Mouse (Mus musculus): ENCODE results near the gene Cd27. TPM values are rescaled to one million over a fixed set of nuclear protein-coding genes. Genes with fewer than 3 reads are reported as not detected.

The Cd27 gene
- polyA plus RNA-seq, 1 experiment from 2014 or later, result 2.9 TPM

DNA sequence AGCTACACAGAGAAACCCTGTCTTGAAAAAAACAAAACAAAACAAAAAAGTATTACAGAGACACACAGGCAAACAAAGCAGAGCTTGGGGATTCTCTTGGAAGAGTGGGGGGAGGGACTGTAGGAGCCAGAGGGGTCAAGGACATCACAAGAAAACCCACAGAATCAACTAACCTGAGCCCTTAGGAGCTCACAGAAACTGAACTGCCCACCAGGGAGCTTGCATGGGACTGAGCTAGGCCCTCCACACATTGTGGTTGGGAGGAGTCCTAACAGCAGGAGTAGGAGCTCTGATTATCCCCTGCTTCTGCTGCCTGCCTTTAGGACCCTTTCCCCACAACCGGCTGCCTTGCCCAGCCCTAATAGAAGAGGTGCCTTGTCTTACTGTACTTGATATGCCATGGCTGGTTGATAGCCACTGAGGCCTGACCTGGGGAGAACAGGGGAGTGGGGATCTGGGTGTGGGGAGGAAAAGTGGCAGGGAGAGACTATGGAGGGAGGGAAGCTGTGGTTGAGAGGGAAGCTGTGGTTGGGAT lies 41.2 kb downstream of the Cd27 start:
- H3K27me3 ChIP-seq (replicated peaks; ENCODE audit: control insufficient read depth, insufficient read depth, low read length), result no peaks in the 10 kb centered on the region
- peaks cover 22% of the 10 kb centered on the region for H3K36me3 ChIP-seq (ENCODE audit: control insufficient read depth, insufficient read depth, low read length)
- DNase-seq (ENCODE audit: low spot score), result no peak
- no peak overlapping the region for H3K4me2 ChIP-seq (ENCODE audit: low read depth, low read length)
- no peaks in the 10 kb centered on the region for H3K9me3 ChIP-seq (ENCODE audit: control insufficient read depth, low read length)
- H3K4me1 ChIP-seq (ENCODE audit: control insufficient read depth, insufficient read depth, low read length), result peaks cover 9% of the 10 kb centered on the region
- WGBS, result 31% methylated on average over 1 of the region's 1 CpGs
- H3K27ac ChIP-seq (replicated peaks; ENCODE audit: low read depth, low read length), result no peak overlapping the region
- H3K4me3 ChIP-seq (ENCODE audit: low read depth, low read length), result no peak overlapping the region
- ATAC-seq (ENCODE audit: low read depth), result no peak
- H3K9ac ChIP-seq (ENCODE audit: low read depth, low read length), result no peak overlapping the region

DNA sequence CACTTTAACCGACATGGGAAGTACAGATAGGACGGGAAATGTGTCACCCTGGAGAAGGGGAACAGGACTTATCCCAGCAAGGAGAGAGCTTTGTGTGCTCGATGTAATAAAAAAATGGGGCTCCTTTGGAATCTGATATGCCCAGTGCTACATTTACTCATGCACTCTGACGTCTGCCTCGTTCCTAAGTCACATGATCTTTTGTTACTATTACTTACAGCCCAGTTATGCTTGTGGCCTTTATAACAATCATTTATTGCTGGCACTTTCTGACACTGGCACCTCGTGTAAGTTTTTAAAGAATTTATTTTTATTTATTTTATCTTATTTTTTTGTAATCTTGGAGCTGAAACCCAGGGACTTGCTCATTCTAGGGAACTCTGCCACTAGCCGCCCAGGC lies 43.4 kb downstream of the Cd27 start:
- ATAC-seq (ENCODE audit: low read depth), result no peak
- peak overlapping the region; percentile 95 for H3K4me2 ChIP-seq (ENCODE audit: low read depth, low read length)
- no peaks in the 10 kb centered on the region for H3K9me3 ChIP-seq (ENCODE audit: control insufficient read depth, low read length)
- H3K27me3 ChIP-seq (replicated peaks; ENCODE audit: control insufficient read depth, insufficient read depth, low read length), result no peaks in the 10 kb centered on the region
- peaks cover 9% of the 10 kb centered on the region for H3K4me1 ChIP-seq (ENCODE audit: control insufficient read depth, insufficient read depth, low read length)
- peak overlapping the region; percentile 0; the same call in 1 of the 2 replicates for H3K4me3 ChIP-seq (ENCODE audit: low read depth, low read length)
- peaks cover 36% of the 10 kb centered on the region for H3K36me3 ChIP-seq (ENCODE audit: control insufficient read depth, insufficient read depth, low read length)
- H3K9ac ChIP-seq (ENCODE audit: low read depth, low read length), result no peak overlapping the region
- DNase-seq (ENCODE audit: low spot score), result no peak
- 54% methylated on average over 7 of the region's 7 CpGs for WGBS
- no peak overlapping the region for H3K27ac ChIP-seq (replicated peaks; ENCODE audit: low read depth, low read length)

- WGBS, result 34% methylated on average over 5 of the region's 5 CpGs
- Histone ChIP-seq H3K4me3 (ENCODE audit: low read depth, low read length) (peak overlapping the region; percentile 51), H3K4me1 (ENCODE audit: control insufficient read depth, insufficient read depth, low read length) (peaks cover 9% of the 10 kb centered on the region), H3K9ac (ENCODE audit: low read depth, low read length) (peak overlapping the region; percentile 75), H3K27ac (replicated peaks; ENCODE audit: low read depth, low read length) (peak overlapping the region; percentile 97; the same call in 1 of the 2 replicates), H3K36me3 (ENCODE audit: control insufficient read depth, insufficient read depth, low read length) (peaks cover 41% of the 10 kb centered on the region), H3K27me3 (replicated peaks; ENCODE audit: control insufficient read depth, insufficient read depth, low read length) (no peaks in the 10 kb centered on the region), H3K9me3 (ENCODE audit: control insufficient read depth, low read length) (no peaks in the 10 kb centered on the region), H3K4me2 (ENCODE audit: low read depth, low read length) (peak overlapping the region; percentile 95)
- ATAC-seq (ENCODE audit: low read depth) (no peak), DNase-seq (ENCODE audit: low spot score) (no peak)
These were observed 44.0 kb downstream of the Cd27 start for GRCm38 (mm10) chr6:125192841-125193240.

DNA sequence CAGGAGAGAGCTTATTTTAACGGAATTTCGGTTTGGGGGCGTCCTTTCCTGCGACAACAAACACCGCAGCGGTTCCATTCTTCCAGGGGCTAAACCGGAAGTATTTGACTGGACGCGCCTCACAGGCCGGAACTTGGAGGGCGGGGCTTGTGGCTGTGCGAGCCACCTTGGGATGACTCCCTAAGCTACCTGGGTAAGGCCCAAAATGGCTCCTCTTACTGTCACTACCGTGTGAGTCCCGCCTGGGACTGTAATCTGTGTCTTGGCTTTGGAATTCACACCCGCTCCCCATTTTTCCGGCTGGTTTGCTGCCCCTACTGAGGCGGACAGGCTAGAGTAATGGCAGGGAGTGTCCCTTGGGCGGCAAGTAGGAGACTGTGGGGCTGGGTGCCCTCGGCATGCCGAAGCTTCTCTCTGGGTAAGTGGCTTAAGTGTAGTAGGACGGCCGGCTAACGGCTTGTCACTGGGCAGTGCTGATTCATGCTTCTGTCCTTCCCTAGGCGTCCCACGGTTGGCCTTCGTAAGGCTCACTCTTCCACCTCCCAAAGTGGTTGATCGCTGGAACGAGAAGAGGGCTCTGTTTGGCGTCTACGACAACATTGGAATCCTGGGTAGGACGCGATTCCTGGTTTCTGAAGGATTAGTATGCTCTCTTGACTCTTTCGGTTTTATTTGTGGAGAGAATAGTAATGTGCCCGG lies 44.6 kb downstream of the Cd27 start:
- peak overlapping the region; percentile 97 for H3K27ac ChIP-seq (replicated peaks; ENCODE audit: low read depth, low read length)
- WGBS, result under 1% methylated on average over 34 of the region's 34 CpGs
- peak overlapping the region; percentile 95 for H3K4me2 ChIP-seq (ENCODE audit: low read depth, low read length)
- peaks cover 9% of the 10 kb centered on the region for H3K4me1 ChIP-seq (ENCODE audit: control insufficient read depth, insufficient read depth, low read length)
- no peaks in the 10 kb centered on the region for H3K9me3 ChIP-seq (ENCODE audit: control insufficient read depth, low read length)
- DNase-seq (ENCODE audit: low spot score), result peak; percentile 98
- H3K4me3 ChIP-seq (ENCODE audit: low read depth, low read length), result peak overlapping the region; percentile 51
- H3K9ac ChIP-seq (ENCODE audit: low read depth, low read length), result peak overlapping the region; percentile 75
- H3K27me3 ChIP-seq (replicated peaks; ENCODE audit: control insufficient read depth, insufficient read depth, low read length), result no peaks in the 10 kb centered on the region
- peaks cover 48% of the 10 kb centered on the region for H3K36me3 ChIP-seq (ENCODE audit: control insufficient read depth, insufficient read depth, low read length)
- ATAC-seq (ENCODE audit: low read depth), result peak; percentile 95

DNA sequence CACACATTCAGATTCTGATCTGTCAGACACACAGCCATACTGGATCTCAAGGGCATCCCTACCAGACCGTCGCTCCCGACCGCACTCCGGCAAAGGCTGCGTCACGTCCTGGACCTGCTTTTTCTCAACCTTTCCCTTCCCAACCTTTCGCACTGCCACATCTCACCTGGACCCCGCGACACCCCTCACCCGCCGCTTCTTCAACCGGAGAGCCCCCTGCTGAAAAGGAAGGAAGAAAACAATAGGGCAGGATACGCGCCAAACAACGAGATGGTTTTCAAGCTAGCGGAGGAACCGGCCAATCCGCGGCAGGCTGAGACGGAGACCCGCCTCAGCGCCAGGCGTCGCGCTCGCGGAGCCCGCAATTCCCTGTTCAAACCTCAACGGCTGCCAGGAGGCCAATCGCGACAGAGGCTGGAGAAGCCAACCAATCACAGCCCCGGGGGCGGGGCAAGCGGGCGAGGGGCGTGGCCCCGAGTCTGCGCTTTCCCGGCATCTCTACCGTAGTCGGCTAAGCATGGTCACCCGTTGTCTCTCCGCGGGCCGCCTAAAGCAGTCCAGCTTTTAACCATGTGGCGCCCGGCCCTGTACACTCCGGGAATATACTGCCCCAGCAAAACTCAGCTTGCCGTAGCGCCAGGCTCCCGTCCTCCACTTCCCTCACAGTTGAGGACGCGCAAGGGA lies 45.3 kb downstream of the Cd27 start, which contains the start of the genes Ncapd2 and Mrpl51:
TSS of gene Ncapd2 (minus strand) at position 370 of the 684 bp plus-strand sequence.
TSS of gene Mrpl51 (plus strand) at position 470 of the 684 bp plus-strand sequence.
- peaks cover 55% of the 10 kb centered on the region for H3K36me3 ChIP-seq (ENCODE audit: control insufficient read depth, insufficient read depth, low read length)
- DNase-seq (ENCODE audit: low spot score) (peak; percentile 99), ATAC-seq (ENCODE audit: low read depth) (peak; percentile 96)
- H3K9ac ChIP-seq (ENCODE audit: low read depth, low read length), result peak within 1 kb of the TSS; percentile 75
- peak within 1 kb of the TSS; percentile 51 for H3K4me3 ChIP-seq (ENCODE audit: low read depth, low read length)
- under 1% methylated on average over 49 of the region's 54 CpGs for WGBS
- peak within 1 kb of the TSS; percentile 95 for H3K4me2 ChIP-seq (ENCODE audit: low read depth, low read length)
- peak within 1 kb of the TSS; percentile 97 for H3K27ac ChIP-seq (replicated peaks; ENCODE audit: low read depth, low read length)
- H3K9me3 ChIP-seq (ENCODE audit: control insufficient read depth, low read length), result no peaks in the 10 kb centered on the region
- H3K27me3 ChIP-seq (replicated peaks; ENCODE audit: control insufficient read depth, insufficient read depth, low read length), result no peaks in the 10 kb centered on the region
- H3K4me1 ChIP-seq (ENCODE audit: control insufficient read depth, insufficient read depth, low read length), result peaks cover 9% of the 10 kb centered on the region

DNA sequence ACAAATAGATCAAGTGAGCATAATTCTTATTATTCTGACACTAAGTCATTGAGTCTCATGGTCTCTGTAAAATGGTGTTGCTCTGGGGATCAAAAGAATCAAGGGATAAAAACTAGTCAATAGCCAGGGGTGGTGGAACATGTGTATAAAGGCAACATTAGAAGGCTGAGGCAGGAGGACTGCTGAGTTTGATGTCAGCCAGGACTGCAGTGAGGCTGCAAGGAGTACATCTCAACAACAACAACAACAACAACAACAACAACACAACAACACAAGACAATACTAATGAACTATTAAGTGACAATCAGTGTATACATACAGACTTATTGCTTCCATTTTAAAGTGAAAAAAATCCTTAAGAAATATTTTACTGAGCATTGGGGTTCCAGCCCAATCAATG lies 46.0 kb downstream of the Cd27 start:
- H3K27ac ChIP-seq (replicated peaks; ENCODE audit: low read depth, low read length), result peak overlapping the region; percentile 97
- H3K4me2 ChIP-seq (ENCODE audit: low read depth, low read length), result peak overlapping the region; percentile 56
- peak overlapping the region; percentile 51 for H3K4me3 ChIP-seq (ENCODE audit: low read depth, low read length)
- H3K9me3 ChIP-seq (ENCODE audit: control insufficient read depth, low read length), result no peaks in the 10 kb centered on the region
- H3K9ac ChIP-seq (ENCODE audit: low read depth, low read length), result peak overlapping the region; percentile 75
- DNase-seq (ENCODE audit: low spot score) (no peak), ATAC-seq (ENCODE audit: low read depth) (no peak)
- no peaks in the 10 kb centered on the region for H3K27me3 ChIP-seq (replicated peaks; ENCODE audit: control insufficient read depth, insufficient read depth, low read length)
- peaks cover 9% of the 10 kb centered on the region for H3K4me1 ChIP-seq (ENCODE audit: control insufficient read depth, insufficient read depth, low read length)
- peaks cover 61% of the 10 kb centered on the region for H3K36me3 ChIP-seq (ENCODE audit: control insufficient read depth, insufficient read depth, low read length)

- peaks cover 3% of the 10 kb centered on the region; the same call in 1 of the 2 replicates for H3K4me1 ChIP-seq (ENCODE audit: control insufficient read depth, insufficient read depth, low read length)
- H3K27me3 ChIP-seq (replicated peaks; ENCODE audit: control insufficient read depth, insufficient read depth, low read length), result no peaks in the 10 kb centered on the region
- H3K9me3 ChIP-seq (ENCODE audit: control insufficient read depth, low read length), result no peaks in the 10 kb centered on the region
- H3K4me2 ChIP-seq (ENCODE audit: low read depth, low read length), result no peak overlapping the region
- ATAC-seq (ENCODE audit: low read depth) (no peak), DNase-seq (ENCODE audit: low spot score) (no peak)
- peaks cover 83% of the 10 kb centered on the region for H3K36me3 ChIP-seq (ENCODE audit: control insufficient read depth, insufficient read depth, low read length)
- H3K4me3 ChIP-seq (ENCODE audit: low read depth, low read length), result no peak overlapping the region
- H3K9ac ChIP-seq (ENCODE audit: low read depth, low read length), result no peak overlapping the region
- 94% methylated on average over 10 of the region's 10 CpGs for WGBS
- H3K27ac ChIP-seq (replicated peaks; ENCODE audit: low read depth, low read length), result no peak overlapping the region
These were observed 50.6 kb downstream of the Cd27 start for GRCm38 (mm10) chr6:125186203-125186602.

Measured in embryonic facial prominence, embryonic 14.5 days (tissue).